Mouse (Mus musculus): ENCODE data around the gene Slfn9. TPM values are rescaled to one million over a fixed set of nuclear protein-coding genes. Genes with fewer than 3 reads are reported as not detected.
"Not testable (repeated sequence)": the region's sequence is repeated elsewhere in the genome, so short reads cannot be mapped to it uniquely, and the experiment has no call there.

Slfn9 gene
- total RNA-seq, 2 experiments from 2014 or later, result 0.20 to 0.59 TPM

DNA sequence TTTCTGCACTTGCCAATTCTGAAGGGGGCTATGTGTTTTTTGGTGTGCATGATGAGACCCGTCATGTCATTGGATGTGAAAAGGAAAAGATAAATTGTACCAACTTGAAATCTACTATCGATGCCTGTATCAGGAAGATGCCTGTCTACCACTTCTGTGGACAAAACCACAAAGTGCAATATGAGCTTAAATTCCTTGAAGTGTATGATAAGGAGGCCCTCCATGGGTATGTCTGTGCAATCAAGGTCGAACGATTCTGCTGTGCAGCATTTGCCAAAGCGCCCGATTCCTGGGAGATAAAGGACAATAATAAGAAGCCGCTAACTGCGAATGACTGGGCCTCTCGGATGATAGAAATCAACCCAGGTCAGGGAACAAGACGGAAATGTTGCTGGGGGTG is 34.7 kb downstream of the Slfn9 start:
- DNase-seq, result no peak

DNA sequence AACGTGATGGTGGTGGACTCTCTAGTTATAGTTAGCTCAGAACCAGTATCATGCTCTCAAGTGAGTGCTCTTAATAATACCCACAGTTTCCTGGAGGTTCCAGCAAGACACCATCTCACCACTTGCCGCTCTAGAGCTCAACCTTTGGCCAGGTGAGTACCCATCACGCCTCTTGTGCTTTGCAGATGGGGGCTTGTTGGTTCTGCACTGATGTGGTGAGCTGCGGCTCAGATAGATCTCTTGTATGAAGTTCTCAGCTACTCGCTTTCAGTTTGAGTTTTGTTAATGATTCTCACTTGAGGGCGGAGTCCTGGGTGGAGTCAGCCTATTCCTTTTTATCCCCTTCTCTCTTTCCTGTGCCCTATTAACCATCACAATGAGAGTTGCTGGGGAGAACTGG is 37.0 kb downstream of the Slfn9 start:
- no peak for DNase-seq

DNA sequence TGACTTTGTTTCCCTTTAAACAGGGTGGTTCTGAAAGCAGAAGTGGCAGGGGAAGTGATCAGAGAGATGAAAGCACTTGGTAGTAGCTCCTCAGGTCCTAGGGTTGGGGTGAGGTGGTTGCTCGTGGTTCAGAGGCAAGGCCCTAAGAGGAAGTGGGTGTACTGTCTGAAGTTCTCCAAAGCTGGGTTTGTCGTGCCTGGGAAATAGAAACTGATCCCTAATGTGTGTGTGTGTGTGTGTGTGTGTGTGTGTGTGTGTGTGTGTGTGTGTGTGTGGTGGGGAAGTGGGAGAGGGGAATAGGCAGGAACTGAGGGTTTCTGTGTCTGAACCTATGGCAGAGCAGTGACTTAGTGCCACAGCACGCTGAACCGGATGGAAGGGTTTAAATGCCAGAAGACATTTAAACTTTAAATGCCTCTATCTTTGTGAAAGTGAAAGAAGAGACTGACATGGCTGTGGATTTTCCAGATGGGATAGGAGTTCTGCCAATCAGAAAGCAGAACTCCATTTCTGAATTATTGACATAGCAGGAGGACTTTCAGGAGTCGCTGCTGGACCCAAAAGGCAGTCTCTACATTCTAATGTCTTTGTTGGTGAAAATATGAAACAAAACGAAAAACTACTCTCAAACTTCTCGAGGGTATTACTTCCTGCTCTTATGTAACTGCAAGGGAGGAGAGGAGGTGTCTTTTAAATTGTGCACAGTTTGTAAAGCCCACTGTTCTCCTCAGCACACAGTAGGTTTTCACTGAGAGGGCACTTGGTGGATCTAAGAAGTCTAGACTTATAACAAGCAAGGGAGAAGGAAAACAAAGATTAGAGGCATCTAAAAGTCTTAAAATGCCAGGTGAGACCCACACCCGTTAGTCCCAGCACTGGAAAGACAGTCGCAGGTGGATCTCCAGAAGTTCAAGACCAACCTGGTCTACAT is 38.8 kb downstream of the Slfn9 start:
- no peak for DNase-seq

DNA sequence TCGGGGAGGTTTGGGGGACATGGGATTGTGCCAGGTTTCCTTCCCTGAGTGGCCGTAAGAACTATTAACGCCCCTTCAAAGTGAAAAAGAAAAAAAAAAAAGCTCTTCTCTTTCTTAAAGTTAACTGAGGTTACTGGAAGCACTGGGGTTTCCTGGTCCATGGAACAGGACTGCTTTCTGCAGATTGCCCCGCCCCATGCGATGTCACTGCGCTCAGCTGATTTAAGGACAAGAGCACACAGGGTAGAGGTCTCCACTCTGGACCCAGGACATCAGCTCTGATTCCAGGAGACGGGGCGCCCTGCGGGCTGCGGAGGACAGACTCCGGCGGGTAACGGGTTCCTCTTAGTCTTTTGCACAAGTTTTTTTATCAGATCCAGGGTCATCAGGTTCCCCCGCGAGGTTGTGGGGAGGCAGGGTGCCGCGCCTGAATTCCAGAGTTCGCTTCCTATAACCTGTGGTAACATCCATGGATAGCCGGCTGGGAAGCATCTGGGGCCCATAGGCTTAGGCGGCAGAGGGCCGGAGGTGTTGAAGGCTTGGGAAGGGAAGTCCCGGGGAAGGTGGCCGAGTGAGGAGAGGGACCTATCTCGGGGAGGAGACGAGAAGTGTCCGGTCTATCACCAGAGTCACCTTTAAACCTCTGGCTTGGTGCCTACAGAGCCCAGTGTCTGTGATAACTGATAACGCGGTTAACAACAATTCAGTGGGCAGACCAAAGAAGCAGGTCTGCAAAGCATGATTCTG is 39.6 kb downstream of the Slfn9 start:
- DNase-seq, result peak; percentile 76

DNA sequence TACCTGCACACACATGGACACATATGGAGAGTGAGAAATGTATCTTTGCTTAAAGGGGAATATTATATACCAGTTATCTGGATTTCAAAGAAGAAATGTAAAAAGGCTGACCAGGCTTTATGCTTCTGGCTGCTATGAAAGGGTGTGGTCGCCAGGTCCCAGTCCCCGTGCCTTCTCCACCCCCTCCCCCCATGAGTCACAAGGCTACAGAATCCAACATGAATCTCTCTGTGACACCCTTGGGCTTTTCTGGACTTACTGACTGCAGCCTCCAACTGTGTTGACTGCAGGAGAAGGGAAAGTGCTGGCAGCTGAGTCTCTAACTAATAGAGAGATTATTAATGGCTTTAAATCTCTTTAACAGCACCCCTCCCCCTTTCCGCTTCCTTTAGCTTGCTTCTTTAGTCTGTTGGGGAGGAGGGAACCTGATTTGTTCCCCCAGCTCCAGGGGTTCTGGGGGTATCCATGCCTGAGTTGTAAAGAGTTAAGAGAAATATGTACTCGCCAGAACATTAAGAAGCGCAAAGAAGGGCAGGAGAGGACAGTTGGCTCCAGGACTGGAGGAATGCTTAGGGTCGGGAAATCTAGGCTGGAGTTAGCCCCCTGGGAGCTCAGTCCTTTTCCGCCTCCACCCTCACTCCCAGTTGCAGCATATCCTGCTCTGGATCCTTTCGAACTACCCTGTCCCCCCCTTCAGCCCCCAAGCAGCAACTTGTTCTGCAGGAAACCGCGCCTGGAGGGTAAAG is 40.7 kb downstream of the Slfn9 start, which contains the start of gene Slfn5:
Slfn5 (plus strand) TSS at position 614 of the 746 bp plus-strand sequence.
- peak; percentile 73 for DNase-seq

DNA sequence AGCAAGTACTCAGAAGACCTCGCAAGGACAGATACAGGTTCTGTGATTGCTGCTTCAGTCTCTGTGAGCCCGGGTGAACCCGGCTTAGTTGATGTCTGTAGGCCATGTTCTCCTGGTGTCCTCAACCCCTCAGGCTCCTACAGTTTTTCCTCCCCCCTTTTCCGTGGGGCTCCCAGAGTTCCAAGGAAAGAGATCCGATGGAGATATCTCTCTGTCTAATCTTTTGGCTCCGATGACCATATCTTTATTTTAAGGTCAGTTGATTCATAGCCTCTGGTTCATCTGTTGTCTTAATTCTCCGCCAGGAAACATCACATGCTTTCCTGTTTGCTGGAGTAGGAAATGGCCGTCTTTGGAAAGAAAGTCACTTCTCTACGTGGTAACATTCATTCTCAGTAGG is 42.6 kb downstream of the Slfn9 start:
- no peak for DNase-seq

DNA sequence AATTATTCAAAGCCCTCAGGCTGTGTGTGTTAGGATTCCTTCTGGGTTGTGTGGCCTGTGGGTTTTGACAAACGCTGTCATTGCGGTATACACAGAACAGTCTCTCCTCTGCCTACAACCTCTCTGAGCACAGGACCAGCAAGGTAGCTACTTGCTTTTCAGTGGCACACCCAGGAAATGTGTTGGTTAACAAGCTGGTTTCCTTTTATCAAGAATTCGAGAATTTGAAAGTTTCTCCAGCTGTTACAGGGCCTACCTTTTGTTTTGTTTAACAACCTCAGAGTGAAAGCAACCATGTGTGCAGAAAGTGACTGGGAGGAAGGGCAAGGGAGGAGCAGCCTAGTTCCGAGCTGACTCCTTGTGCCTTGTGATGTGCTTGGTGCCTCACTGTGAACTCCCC is 44.2 kb downstream of the Slfn9 start:
- no peak for DNase-seq

DNA sequence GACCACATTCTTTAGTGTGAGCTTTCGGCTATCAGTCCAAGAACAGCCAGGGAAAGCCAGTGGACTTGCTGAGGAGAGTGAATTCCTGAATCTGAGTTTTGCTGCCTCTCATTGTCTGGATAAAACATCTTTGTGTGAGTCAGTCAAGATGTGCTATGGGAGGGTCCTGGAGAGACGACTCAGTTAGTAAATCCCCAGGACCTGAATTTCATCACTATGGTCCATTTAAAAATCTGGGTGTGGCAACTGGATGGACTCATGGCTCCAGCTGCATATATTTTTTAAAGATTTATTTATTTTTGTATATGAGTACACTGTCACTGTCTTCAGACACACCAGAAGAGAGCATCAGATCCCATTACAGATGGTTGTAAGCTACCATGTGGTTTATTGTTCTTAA is 46.0 kb downstream of the Slfn9 start:
- no peak for DNase-seq

DNA sequence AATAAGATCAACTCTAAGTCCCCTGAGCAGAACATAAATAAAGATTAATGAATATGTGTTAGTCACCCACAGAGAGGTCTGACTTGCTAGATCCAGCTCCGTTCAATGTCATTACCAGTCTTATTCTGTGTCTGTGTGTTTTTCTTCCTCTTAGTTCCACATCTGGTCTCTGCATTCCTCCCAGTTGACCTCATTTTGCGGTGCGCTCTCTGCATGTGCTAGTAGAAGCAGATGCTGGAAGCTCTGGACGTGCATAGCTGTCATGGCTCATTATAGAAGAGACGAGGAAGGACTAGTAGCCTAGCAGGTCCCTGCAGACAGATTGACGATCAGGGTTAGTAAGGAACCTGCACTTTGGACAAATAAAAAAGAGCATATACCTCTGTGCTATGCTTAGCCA is 48.3 kb downstream of the Slfn9 start:
- DNase-seq, result no peak

DNA sequence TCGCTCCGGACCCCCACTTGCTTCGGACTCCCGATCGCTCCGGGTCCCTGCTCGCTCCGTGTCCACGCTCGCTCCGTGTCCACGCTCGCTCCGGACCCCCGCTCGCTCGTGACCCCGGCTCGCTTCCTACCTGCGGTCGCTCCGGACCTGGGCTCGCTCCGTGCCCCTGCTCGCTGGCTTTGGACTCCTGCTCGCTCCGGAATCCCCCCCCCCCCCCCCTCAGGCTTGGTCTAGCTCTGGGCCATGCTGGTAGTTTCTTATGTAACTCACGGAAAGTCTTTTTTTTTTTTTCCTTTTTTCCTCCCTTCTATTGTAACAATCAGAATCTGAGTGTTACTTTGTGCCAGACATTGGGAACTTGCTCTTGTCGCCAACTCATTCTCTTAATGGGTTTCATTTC is 58.4 kb downstream of the Slfn9 start:
- no peak for DNase-seq

DNA sequence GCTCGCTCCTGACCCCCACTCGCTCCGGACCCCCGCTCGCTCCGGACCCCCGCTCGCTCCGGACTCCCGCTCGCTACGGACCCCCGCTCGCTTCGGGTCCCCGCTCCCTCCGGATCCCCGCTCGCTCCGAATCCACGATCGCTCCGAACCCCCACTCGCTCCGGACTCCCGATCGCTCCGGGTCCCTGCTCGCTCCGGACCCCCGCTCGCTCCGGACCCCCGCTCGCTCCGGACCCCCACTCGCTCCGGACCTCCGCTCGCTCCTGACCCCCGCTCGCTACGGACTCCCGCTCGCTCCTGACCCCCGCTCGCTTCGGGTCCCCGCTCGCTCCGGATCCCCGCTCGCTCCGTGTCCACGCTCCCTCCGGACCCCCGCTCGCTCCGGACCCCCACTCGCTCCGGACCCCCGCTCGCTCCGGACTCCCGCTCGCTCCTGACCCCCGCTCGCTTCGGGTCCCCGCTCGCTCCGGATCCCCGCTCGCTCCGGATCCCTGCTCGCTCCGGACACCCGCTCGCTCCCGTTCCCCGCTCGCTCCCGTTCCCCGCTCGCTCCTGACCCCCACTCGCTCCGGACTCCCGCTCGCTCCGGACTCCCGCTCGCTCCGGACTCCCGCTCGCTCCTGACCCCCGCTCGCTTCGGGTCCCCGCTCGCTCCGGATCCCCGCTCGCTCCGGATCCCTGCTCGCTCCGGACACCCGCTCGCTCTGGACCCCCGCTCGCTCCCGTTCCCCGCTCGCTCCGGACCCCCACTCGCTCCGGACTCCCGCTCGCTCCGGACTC is 59.8 kb downstream of the Slfn9 start:
- not testable (repeated sequence) for DNase-seq

DNA sequence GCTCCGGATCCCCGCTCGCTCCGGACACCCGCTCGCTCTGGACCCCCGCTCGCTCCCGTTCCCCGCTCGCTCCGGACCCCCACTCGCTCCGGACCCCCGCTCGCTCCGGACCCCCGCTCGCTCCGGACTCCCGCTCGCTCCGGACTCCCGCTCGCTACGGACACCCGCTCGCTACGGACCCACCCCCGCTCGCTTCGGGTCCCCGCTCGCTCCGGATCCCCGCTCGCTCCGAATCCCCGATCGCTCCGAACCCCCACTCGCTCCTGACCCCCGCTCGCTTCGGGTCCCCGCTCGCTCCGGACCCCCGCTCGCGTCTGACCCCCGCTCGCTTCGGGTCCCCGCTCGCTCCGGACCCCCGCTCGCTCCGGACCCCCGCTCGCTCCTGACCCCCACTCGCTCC is 60.5 kb downstream of the Slfn9 start:
- not testable (repeated sequence) for DNase-seq

DNA sequence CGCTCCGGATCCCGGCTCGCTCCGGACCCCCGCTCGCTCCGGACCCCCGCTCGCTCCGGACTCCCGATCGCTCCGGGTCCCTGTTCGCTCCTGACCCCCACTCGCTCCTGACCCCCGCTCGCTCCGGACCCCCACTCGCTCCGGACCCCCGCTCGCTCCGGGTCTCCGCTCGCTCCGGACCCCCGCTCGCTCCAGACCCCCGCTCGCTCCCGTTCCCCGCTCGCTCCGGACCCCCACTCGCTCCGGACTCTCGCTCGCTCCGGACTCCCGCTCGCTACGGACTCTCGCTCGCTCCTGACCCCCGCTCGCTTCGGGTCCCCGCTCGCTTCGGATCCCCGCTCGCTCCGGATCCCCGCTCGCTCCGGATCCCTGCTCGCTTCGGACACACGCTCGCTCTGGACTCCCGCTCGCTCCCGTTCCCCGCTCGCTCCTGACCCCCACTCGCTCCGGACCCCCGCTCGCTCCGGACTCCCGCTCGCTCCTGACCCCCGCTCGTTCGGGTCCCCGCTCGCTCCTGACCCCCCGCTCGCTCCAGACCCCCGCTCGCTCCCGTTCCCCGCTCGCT is 61.2 kb downstream of the Slfn9 start:
- DNase-seq, result not testable (repeated sequence)

DNA sequence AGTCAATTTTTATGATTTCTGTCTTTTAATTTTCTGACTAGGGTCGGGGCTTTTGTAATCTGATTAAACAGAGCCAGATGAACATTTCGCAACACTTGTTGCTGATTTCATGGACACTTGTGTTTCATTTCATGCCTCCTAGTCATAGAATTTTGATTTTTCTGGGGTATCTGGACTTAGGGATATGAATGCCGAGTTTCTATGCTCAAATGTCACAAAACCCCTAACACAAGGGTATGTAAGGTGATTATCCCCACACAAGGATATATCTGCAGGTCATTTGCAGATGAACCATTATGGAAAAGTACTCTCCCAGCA is 62.0 kb downstream of the Slfn9 start:
- no peak for DNase-seq

DNA sequence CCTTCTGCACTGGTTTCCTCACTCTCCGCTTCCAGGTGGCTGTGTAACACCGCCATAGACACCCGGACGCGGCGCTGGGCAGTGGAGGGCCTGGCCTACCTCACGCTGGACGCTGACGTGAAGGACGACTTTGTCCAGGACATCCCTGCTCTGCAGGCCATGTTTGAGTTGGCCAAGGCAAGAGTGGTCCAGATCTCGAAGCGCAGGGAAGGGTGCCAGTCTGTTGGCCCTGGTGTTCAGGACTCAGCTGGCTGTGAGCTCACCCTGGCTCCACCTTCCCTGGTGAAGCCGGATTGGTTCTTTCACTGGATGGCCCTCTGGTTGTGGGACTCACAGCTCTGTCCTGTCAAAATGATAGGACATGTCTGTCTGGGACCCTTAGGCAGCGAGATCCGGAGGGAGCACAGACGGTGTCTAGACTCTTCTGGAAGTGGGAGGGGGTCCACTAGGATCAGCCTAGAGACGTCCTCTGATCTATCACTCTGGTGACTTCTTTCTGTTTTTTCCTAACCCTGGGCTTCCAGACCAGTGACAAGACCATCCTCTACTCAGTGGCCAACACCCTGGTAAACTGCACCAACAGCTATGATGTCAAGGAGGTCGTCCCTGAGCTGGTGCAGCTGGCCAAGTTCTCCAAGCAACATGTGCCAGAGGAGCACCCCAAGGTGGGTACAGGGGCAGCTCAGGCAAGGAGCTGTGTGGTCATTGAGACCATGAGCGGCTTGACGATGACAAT is 62.6 kb downstream of the Slfn9 start:
- no peak for DNase-seq

Small RNA genes within 50 kb of the gene (microRNA-seq; reads per million reads assigned to microRNA genes)
- 0 reads per million in 2 experiments for gene Gm27598 (ENCODE audit: borderline replicate concordance in 2 of 2)
- 0 reads per million in 2 experiments for gene Mir7679 (ENCODE audit: borderline replicate concordance in 2 of 2)

Other genes with a start within 250 kb of the Slfn9 start
- gene Cct6b, start 227.5 kb downstream of the Slfn9 start, total RNA-seq (2021), result under 1 TPM in 1 of 2 experiments, not detected in 1; 0.15 TPM
- 10 to 100 TPM; 12.6 to 14.5 TPM for gene Zfp830, start 227.5 kb downstream of the Slfn9 start, total RNA-seq (2021)
- gene Lig3, start 210.7 kb downstream of the Slfn9 start, total RNA-seq (2021), result 10 to 100 TPM; 15.0 to 17.4 TPM
- gene Rffl, start 120.6 kb downstream of the Slfn9 start, total RNA-seq (2021), result 1 to 10 TPM; 6.0 to 6.3 TPM
- 1 to 10 TPM; 3.4 to 5.0 TPM for gene Rad51d, start 101.2 kb downstream of the Slfn9 start, total RNA-seq (2021)
- gene Fndc8, start 99.7 kb downstream of the Slfn9 start, total RNA-seq (2021), result not detected
- gene Nle1, start 83.4 kb downstream of the Slfn9 start, total RNA-seq (2021), result 10 to 100 TPM; 11.9 to 12.1 TPM
- gene Unc45b, start 81.3 kb downstream of the Slfn9 start, total RNA-seq (2021), result 100 to 1,000 TPM; 130 to 163 TPM
- 10 to 100 TPM; 18.9 to 27.1 TPM for gene Slfn5, start 40.5 kb downstream of the Slfn9 start, total RNA-seq (2021)
- under 1 TPM in 1 of 2 experiments, not detected in 1; 0.19 TPM for gene Slfn8, start 29.0 kb upstream of the Slfn9 start, total RNA-seq (2021)
- 1 to 10 TPM in 1 of 2 experiments, under 1 TPM in 1; 0.69 to 1.9 TPM for gene Slfn2, start 73.3 kb upstream of the Slfn9 start, total RNA-seq (2021)
- gene Slfn1, start 125.0 kb upstream of the Slfn9 start, total RNA-seq (2021), result not detected
- gene Slfn4, start 183.4 kb upstream of the Slfn9 start, total RNA-seq (2021), result under 1 TPM in 1 of 2 experiments, not detected in 1; 0.08 TPM
- 1 to 10 TPM; 1.2 to 1.3 TPM for gene Slfn3, start 199.5 kb upstream of the Slfn9 start, total RNA-seq (2021)

Measured in gastrocnemius, postnatal 25 days (tissue).